Mouse (Mus musculus): ENCODE results near the gene Upk2.

GRCm38 (mm10) chr9:44501206-44501879 lies 46.6 kb upstream of the Upk2 start:
- TF ChIP-seq CTCF (IDR thresholded peaks at IDR 0.05; ENCODE audit: insufficient read depth, low read length) (no peak), POLR2A (IDR thresholded peaks at IDR 0.05; ENCODE audit: borderline replicate concordance, extremely low read depth, low read depth, low read length) (no peak)

Measured in lung, adult 2 months (tissue).